Mouse (Mus musculus) right cerebral cortex, postnatal 25 days (tissue): ENCODE measurements around the gene Efna5.
A peak's percentile ranks its signal among the peaks of the same experiment; 100 is the strongest.

Source experiments
- DNase-seq: peaks from one replicate; pipeline ENCODE4 v3.0.0; 2022

Gene Efna5

DNA sequence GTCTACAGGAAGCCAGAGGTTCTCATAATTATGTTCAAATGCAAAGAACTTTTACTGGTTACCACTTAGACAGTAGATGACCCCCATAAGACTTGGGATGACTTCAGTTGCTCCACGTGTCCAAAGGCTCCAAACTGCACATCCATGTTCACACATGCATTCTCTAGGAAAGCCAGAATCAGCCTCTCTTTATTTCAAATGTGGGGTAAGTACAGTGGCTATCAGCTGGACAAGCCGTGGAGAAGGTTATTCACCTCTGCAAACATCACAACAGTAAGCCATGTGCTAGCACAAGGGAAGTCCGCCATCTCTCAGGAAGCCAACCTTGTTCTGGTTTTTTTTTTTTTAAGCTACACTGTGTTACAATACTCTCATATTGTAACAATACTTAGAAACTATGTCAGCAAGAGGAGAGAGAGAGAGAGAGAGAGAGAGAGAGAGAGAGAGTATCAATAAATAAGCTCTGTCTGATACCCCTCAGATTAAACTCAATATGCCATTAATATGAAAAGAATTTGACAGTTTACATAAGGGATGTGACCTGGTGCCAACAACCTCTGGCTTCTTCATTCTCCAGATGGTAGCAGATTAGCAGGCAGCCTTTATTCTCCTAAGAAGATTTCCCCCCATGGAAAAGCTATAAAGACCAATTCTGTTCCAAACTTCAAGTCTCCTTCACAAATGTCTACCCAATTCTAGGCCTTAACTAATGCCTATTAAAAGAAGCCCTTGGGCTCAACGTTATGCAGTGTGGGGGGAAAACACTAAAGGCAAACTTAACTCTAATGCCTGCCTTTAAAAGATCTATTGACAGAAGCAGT is 95.1 kb downstream of the Efna5 start:
- no peak for DNase-seq

DNA sequence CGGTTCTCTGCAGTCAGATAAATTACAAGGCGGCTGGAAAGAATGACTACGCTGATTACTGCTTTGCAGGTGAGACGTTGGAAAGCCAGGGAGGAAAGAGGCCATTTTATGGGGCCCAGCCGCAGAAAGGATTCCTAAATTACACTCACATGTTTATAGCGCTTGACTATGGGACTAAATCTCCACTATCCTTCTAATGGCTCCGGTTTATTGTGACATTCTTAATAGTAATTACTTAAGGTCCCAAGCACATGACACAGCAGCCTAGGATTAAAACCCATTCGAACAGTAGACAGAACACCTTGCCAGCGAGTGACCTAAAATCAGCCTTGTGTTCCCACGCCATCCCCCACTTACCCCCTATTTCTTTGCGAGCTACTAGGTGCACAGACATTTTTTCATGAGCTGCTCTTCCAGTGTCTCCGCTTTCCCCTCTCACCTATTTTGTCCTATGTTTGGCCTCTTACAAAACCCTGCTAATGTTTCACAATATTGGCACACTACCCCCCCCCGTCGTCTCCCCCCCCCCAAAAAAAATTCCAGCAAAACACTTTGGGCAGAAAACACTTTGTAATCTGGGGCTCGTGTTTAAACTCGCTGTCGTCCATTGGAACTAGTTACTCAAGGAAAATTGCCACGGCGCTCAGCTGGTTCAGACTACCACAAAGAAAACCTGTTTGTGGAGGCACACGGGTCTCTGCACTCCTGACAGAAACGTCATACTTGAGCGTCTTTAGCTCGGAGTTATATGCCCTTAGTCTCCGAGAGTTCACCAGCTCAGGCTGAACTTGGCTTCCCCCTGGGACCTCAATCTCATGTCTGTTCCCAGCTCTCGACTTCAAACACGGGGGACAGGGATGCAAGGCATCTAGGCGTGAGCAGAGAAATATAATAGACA is 96.6 kb downstream of the Efna5 start:
- no peak for DNase-seq

DNA sequence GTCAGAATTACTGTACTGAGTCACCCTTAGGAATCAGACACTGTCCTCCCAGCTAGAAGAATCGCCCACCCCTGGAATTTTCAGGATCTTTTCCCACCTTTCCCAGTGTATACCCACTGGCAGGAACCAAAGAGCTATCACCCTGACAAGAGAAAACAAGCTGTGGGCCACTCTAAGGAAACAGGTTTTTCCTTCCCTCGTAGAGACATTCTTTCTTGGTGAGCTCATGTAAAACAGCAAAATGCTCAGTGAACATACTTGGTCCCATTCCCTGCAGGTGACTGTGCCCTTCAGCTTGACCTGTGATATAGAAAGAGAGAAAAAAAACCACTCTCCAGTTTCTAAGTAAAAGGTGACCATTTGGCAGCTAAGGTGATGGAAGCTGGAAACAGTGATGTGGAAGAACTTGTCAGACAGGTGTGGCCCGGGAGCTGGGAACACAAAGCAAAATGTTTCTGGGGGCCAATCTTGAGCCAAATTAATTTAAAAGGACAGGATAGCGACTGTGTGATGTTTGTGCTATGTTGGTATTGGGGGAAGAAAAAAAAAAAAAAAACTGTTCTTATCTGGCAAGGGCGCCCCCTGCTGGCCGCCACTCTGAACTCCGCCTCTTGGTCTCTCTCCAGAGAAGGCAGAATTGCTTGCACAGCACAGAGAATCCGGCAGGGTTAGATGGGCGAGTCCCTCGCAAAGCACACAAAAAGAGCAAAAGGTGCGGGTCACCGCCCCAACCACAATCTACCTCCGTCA is 97.4 kb downstream of the Efna5 start:
- peak; percentile 74 for DNase-seq

DNA sequence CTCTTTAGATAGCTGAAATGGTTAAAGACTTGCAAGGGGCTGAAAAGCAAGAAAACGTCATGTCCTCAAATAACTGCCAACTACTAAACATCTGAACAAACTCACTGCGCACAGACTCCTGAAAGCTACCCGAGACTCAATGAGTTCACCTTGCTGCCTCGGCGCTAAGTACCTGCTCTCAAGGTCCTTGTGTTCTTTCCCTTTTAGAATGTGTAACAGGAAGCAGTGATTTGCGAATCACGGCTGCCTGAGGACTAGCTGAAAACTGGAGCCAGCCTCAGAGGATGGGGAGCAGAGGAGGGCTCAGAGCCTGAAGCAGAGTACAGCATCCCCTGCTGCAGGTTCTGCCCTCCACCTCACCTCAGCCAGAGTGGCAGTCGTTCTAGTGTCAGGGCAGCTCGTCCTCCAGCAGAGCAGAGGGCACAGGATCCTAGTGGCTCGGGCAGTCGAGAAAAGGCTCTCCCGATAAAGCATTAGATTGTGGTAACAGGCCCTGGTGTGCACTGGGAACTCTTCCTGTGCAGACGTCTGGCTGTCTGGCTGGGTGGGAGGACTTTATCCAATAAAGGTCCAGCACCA is 98.2 kb downstream of the Efna5 start:
- DNase-seq, result no peak

DNA sequence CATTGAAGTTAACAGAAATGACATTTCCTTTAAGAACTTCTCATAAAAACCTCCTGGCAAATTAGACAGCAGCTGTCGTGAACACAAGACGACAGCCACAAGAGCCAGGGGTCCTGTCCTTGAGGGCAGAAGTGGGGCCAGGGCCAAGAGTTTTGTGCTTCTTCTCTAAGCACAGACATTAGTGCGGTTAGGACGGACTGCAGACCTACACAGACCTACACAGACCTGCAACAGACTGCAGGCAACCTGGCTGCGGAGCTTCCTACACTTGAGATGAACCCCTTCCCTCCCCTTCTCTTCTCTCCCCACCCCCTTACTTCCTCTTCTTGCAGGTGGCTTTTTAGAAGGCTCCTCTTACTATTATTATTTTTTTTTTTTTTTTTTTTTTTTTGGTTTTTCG is 100.0 kb downstream of the Efna5 start:
- DNase-seq, result no peak

DNA sequence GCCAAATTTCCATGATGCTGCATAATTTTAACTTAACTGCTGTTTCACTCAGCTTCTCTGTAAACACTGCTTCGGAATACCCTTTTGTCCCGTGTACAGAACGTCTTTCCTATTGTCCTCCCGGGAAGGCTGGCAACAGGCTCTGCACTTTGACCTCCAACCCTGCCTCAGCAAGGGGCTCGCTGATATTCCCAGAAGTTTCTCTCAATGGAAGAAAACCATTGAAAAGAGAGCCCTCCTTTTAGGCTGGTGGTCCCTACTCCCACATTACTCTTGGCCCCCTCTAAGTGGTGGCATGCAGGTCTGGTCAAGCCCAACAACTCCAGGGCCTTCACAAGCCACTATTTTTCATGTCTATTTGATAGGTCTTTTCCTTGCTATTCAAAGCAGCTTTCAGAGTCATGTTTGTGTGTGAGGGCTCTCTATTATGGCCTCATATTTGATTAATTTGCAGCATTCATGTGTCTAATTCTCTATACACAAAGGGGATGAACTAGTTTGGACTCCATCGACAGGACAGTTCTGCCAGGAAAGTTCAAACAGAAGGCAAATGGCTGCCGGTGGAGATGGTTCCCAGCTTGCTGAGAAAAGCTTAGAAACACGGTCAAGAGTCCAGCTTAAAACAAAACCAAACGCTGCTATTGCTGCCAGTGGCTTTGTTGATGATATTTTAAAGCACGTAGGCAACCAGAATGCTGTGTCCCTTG is 103.1 kb downstream of the Efna5 start:
- DNase-seq, result no peak

DNA sequence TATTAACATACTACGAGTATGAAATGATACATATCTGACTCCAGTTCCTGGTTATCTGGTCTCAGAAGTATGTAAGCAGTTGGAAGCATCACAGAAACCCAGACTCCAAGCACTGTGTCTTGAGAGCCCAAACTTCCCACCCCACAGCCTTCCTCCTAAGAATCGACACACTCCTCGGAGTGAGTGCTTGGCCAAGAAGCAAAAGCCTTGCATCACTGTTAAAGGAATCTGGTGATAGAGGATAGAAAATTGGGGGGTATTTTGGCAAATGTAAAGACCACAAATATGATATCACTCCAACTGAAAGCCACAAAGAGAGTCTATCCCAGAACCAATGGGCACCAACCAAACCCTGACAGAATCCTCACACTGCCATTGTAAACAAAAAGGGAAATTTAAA is 104.4 kb downstream of the Efna5 start:
- no peak for DNase-seq

DNA sequence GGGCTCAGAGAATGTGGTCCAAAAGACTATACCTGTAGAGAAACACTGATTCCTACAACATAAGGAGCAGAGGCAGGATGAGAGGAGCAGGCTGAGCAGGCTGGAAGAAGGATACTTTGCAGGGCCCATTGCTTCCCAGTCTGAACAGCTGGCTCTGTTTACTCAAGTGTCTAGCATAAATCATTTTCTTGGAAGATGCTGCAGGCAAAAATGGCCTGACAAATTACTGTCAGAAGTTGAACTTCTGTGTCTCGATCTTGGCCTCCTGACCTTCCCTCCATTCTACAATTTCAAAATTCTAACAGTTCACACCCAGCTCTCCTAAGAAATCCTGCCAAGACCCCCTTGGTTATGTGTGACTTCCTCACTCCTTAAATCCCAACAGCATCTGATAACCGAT is 105.1 kb downstream of the Efna5 start:
- DNase-seq, result no peak

DNA sequence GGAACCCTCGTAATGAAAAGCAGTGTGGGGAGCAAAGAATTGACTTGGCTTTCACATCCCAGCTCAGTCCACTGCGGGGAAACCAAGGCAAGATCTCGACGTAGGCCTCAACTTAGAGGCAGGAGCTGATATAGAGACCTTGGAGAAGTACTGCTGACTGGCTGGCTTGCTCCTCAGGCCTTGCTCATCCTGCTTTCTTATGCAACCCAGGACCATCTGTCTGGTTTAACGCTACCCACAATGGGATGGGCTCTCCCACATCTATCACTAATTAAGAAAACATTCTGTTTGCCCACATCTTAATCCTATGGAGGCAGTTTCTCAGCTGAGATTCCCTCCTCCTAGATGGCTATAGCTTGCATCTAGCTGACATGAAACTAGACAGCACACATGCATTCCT is 105.7 kb downstream of the Efna5 start:
- no peak for DNase-seq

DNA sequence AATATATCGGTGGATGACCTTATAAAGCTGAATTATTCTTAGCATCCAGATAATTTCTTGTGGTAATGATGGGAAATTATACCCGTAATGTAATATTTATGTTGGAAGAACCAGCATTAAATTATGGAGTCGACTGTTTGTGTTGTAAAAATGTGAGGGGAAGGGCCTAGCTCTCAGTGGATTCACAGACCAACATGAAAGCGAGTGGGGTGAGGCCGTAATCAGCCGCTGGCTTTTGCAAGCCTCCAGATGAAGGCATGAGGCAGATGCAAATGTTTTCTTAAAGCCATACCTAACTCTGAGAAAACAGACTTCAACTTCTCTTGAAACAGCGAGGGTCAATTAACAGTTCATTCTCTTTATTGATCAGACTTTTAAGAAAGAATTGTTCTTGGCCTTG is 106.4 kb downstream of the Efna5 start:
- DNase-seq, result no peak

DNA sequence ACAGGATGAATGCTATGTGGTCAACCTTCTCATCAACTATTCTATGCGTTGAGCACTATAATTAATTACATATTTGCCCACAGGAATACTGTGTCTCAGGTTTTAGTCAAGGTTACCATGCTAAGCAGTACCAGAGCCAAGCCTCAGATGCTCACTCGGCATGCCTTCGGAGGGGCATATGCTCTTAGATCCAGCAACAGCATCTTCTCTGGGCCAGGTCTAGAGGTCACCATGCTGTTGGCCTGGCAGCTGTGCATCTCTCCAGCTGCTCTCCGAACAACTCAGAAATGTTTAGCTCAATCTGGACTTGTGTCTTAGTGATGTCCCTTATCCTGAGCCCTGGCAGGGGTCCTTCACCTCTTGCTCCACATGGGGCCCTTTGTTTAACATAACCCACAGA is 114.4 kb downstream of the Efna5 start:
- no peak for DNase-seq

DNA sequence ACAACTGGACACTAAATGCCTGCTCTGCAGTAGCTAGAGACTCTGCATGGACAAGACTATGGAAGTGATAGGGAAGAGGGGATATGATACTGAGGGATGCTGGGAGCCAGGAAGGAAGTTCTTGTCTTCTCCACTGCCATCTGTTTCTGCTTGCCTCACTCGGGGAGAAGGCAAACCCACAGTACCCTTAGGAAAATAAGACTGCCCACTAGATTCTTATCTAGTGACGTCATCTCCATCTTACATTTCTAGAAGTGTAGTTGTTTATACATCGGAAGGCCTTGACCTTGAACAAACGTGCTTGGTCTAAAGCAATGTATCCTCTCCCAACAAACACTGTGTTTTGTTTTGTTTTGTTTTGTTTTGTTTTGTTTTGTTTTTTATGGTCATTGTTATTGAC is 116.0 kb downstream of the Efna5 start:
- DNase-seq, result no peak

DNA sequence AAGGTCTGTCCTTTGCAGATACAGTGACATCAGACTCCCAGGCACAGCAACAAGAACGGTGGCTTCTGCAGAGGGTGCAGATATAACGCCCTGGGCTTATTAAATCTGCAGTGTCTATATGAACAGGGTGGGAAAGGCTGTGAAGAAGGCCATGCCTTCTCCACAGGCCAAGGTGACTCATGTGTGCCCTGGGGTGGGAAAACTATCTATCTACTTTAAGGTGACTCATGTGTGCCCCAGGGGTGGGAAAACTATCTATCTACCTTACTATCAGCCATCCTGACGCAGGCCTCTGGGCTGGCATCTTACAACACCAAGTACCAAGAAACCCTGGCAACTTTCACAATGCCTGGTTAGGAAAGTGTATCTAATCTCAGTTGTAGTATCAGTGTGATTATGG is 124.2 kb downstream of the Efna5 start:
- no peak for DNase-seq

DNA sequence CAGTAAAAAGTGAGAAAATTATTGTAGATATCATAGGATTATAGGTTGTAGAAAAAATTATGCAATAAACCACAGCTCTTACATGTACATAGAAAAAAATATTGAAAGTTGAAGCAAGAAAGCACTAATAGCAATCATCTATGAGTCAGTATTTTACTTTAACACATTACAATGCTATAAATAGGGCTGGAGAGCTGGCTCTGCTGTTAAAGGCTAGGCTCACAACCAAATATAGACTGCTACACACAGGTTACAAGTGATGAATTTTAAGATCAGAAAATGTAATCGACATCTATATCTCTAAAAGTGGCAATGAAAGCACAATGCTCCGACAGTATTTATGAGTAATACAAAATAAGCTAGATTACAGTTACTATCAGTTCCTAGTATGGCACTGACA is 125.5 kb downstream of the Efna5 start:
- no peak for DNase-seq

DNA sequence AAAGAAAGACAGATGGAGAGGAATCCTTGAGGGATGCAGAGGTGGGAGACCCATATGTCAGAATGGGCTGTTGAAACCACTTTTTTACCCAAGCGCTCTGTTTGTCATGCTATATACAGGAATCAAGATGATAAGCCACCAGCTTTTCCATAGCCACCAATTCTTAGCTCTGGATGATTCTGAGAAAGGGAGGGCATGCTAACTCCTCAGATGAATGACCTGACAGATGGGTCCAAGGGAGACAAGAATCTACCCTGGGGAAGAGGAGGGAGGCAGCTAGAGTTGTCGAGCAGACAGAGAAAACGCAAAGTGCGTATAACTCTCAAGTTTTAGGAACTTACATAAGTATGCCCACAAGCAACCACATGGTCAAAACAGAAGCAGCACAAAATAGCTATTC is 126.5 kb downstream of the Efna5 start:
- no peak for DNase-seq

DNA sequence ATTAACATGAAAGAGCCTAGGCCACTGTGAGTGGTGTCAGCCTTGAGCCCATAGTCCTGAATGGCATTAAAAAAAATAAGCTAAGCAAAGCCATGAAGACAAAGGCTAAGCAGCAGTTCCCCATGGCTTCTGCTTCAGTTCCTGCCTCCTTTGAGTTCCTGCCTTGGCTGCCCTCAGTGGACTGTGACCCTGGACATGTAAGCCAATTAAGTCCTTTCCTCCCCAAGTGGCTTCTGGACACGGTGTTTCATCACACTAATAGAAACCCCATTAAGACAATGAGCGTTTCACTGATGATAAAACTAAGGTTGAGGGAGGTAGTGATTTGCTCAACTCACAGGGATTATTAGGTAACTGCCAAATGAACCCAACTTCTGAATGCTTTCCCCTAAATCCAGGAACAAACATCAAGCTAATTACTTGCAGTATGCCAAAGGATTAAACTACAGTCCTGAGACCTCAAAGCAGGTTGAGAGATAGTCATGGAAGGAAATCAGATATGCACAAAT is 128.7 kb downstream of the Efna5 start:
- no peak for DNase-seq

DNA sequence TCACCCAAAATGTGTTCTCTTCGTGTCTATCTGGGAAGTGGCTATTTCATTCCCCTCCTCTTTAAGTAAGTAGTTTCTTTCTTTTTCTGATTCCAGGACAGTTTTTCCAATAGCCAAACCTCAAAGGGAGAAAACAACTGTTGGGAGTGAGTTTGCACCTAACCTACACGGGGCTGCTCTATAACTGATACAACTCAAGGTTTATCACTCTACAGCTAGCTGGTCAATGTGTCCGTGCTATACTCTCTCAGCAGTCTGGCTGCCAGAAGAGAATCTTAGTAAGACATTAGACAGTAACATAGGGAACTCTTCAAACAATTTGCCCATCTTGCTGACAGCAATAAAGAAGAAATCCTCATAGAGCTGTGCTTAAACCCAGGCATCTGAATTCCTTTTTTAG is 130.5 kb downstream of the Efna5 start:
- DNase-seq, result no peak

DNA sequence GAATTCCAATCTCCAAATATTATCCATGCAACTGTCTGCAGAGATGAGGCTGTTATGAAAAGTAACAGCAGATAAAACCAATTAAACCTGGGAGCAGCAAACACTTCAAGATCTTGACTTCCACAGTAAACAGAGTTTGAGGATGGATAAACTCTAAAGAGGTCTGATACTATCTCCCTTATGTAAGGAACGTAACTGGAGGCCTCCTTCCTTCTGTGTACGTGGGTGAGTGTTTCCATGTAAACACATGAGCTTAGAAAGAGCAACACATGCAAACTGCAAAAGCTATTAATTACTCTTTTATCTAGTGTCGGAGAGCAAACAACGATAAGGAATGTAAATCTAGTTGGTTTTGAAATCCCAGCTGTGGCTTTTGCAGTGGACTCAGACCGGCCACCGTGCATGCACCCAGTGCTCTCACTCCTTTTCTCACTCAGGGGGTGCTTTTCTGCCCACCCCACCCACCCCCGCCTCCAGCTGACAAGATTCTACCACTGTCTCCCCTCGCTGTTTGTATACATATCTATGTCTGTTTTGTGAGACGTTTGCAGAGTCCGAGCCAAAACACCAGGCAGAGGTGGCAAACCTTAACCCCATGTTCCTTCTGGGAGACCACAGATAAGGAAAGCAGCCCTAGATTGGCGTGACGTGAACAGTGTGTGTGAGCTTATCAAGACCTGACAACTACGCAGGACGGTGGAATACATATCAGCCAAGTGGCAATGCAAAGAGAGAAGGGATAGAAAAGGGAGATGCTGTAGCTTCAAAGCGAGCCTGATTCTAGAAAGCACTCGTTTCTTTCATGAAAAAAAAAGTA is 132.1 kb downstream of the Efna5 start:
- DNase-seq, result no peak

DNA sequence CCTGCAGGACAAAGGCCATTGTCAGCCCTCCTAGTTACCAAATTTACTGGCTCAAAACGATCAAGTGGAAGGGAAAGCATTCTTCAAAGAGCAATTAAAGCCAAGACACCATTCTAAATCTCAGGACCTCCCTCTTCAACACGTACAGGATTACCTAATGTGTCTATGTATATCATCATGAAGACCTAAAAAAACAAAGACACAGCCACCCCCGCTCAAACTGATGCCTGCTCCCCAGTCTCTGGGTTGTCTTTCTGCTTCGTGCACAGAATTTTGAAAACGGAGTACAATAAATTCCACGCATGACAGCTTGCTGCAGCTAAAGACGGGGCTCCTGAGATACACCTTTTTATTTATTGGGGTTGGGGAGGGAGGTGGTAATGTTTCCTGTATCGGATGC is 133.7 kb downstream of the Efna5 start:
- no peak for DNase-seq

DNA sequence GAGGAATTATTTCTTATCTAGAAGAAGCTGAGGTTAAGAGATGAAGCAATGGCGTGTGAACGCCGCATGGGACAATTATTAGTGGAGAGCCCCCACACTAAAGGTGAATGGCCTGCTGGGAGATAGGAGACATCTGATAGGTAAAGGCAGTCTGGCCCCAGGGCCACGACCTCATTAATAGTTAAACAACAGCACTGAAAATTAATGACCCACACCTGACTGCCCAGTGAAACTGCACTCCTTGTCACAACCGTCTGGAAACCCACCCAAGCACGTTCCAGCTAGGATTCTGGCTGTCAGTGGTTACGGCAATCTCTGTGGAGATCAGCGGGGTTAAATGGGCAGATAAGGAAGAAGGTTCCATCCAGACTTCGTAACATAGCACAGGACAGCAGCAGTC is 134.3 kb downstream of the Efna5 start:
- no peak for DNase-seq

DNA sequence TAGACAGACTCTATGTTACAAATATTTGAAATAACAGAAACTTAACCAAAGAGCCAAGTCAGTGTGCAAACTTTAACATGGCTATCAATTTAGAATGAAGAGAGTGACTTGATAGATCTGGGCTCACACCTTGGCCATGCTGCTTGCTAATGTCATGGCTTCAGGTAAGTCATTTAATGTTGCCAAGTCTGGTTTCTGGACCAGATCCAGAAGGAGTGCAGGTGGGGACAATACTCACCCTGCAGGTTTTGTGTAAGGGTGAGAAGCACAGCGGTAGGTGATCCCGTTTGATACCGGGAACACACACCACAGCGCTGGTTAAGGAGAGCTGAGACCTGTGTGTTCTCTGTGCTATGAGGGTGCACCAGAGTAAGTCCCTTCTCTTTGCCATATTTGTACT is 135.8 kb downstream of the Efna5 start:
- DNase-seq, result no peak
